Mouse (Mus musculus): ENCODE results near the gene Npepps.

DNA sequence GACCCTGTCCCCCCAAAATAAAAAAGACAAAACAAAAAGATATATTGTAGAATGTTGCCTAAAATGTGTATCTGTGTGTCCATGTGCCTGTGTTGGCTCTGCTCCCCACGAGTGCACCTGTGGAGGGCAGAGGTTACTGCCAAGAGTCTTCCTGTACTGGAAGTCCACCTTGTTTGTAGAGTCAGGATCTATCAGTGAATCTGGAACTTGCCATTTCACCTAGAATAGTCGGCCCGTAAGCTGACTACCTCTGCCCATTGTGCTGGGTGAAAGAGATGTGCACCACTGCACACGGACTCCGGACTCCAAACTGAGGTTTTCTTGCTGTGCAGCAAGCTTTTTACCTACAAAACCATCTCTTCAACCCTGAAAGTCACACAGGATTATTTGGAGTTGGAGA lies 66.0 kb downstream of the Npepps start:
- no peak for TF ChIP-seq CTCF (IDR thresholded peaks at IDR 0.05; ENCODE audit: control insufficient read depth, insufficient read depth, insufficient read length)
- no peak for TF ChIP-seq USF1 (IDR thresholded peaks at IDR 0.05; ENCODE audit: low read depth)
- TF ChIP-seq MYOD1 (IDR thresholded peaks at IDR 0.05; ENCODE audit: control insufficient read depth, insufficient read length, low read depth), result no peak
